Mouse (Mus musculus): ENCODE data around the gene Prkd1. TPM values are rescaled to one million over a fixed set of nuclear protein-coding genes. Genes with fewer than 3 reads are reported as not detected.
A peak's percentile ranks its signal among the peaks of the same experiment; 100 is the strongest.
"Not testable (repeated sequence)": the region's sequence is repeated elsewhere in the genome, so short reads cannot be mapped to it uniquely, and the experiment has no call there.

Gene Prkd1
- polyA plus RNA-seq (2015; fragmentation: Nextera tagmentation; extraction: Ambion mirVana) = 6.4 and 7.6 TPM in 2 replicates

DNA sequence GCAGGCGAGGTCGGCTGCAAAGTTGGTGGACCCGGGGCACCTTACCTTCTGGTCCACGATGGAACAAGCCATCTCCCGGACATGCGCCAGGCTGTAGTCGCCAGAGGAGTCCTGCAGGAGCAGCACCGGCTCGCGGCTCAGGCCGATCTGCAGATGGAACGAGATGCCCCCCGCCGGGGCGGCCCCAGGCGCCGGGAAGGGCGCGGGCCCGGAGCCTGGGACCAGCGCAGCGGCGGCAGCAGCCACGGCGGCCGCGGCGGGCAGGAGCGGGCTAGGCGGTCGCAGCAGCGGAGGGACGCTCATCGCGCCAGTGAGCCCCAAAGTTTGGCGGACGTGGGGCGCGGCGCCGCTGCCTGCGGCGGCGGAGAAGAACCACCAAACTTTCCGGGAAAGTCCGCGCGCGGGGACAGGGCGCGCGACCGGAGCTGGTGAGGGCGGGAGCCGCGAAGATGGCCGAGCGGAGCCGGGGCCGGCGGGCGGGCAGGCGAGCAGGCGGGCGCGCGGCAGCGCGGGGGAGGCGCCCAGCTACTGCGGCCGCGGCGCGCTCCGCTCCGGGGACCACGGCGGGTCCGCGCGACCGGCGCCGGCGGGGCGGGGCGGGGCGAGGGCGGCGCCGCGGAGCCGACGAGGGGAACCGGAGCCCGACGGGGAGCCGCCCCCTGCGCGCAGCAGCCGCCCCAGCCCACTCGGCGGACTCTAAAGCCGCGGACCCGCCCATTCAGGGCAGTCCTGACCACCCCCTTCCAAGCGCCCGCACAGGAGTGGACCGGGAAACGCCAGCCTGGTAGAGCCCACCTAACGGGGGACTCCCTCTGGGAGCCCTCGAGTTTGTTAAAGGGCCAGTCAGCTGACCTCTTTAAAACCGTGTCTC lies at the start of gene Prkd1:
Gene Prkd1, minus strand, starts transcription at position 428 of the 871 bp plus-strand sequence.
- H3K9me3 ChIP-seq (replicated peaks) = no peaks in the 10 kb centered on the region
- no peaks in the 10 kb centered on the region for H3K36me3 ChIP-seq (ENCODE audit: poor library complexity, severe bottlenecking)
- peak within 1 kb of the TSS; percentile 48 for H3K27ac ChIP-seq
- H3K27me3 ChIP-seq = no peaks in the 10 kb centered on the region
- peak within 1 kb of the TSS; percentile 84 for H3K9ac ChIP-seq
- peaks cover 23% of the 10 kb centered on the region for H3K4me1 ChIP-seq
- peak within 1 kb of the TSS; percentile 89 for H3K4me2 ChIP-seq
- 0% methylated on average over 80 of the region's 114 CpGs for WGBS
- peak within 1 kb of the TSS; percentile 87 for H3K4me3 ChIP-seq
- peak; percentile 93 for ATAC-seq

DNA sequence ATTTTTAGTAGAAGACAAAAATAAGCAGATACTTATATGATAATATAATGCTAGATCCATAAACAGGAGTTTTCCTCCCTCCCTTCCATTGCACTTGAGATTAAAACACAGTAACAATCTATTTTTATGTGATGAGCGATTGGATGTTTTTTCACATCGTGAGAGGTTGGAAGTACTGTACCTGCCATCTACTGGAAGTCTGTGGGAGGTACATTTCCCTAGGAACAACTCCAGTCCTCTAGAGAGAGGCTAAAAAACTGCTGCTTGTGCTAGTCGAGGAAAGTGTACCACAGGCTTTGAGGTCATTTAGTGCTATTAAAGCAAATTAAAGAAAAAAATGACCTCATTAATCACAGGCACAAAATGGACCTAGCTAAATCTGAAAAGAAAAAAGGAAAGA lies 48.6 kb upstream of the Prkd1 start:
- peak; percentile 87; the same call in 1 of the 2 replicates for ATAC-seq
- H3K27me3 ChIP-seq = no peaks in the 10 kb centered on the region
- 9% methylated on average over 3 of the region's 3 CpGs for WGBS

DNA sequence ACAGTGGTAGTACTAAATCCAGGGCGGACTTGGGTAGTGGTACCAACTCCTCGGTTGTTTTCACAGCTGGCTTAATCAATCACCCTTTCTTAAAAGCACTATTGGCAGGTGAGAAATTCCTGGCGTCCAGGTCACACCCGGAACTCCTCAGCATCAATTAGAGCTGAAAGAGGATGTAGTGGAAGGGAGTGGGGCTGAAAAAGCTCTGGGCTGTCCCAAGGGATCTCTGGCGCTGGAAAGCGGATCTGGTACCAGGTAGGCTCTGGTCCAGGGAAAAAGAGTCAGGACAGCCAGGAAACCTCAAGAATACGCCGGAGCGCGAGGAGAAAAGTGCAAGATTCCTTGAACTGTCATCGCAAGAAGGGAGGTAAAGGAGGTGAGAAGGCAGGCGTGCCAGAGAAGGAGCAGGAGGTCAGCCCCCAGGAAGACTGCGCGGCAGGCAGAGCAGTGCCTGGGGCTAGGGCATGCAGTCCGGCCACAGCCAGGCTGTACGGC lies 675 bp downstream of the Prkd1 start:
- Histone ChIP-seq H3K4me2 (peak overlapping the region; percentile 89), H3K4me1 (peaks cover 23% of the 10 kb centered on the region), H3K27me3 (no peaks in the 10 kb centered on the region), H3K4me3 (peak overlapping the region; percentile 87), H3K9ac (peak overlapping the region; percentile 84), H3K36me3 (ENCODE audit: poor library complexity, severe bottlenecking) (no peaks in the 10 kb centered on the region), H3K27ac (peak overlapping the region; percentile 48), H3K9me3 (replicated peaks) (no peaks in the 10 kb centered on the region)
- peak; percentile 79; the same call in 1 of the 2 replicates for ATAC-seq
- under 1% methylated on average over 16 of the region's 16 CpGs for WGBS

More for the DNA sequence above, 48.6 kb upstream of the Prkd1 start:
- Histone ChIP-seq H3K9me3 (replicated peaks) (no peaks in the 10 kb centered on the region), H3K4me2 (no peak overlapping the region), H3K36me3 (ENCODE audit: poor library complexity, severe bottlenecking) (no peaks in the 10 kb centered on the region), H3K4me1 (peaks cover 12% of the 10 kb centered on the region), H3K9ac (no peak overlapping the region), H3K27ac (no peak overlapping the region), H3K4me3 (no peak overlapping the region)

DNA sequence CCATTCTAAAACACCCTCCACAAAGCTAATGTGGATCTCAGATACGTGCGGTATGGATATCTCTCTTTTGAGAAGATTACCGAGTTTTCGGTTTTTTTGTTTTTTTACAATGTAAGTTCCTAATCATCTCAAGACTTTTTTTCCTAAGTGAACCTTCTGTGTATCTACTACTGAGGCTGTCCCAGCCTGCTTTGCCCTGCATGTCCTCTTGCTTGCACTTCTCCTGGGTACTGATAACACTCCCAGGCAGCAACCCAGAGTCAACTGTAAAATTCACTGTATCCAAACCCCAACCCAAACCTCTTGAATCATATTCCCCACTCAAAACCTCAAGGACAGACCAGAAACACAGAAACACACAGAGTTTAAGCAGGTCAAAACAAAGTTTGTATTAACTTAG lies 2.0 kb downstream of the Prkd1 start:
- H3K4me1 ChIP-seq = peaks cover 23% of the 10 kb centered on the region
- ATAC-seq = no peak
- no peaks in the 10 kb centered on the region for H3K27me3 ChIP-seq
- H3K4me3 ChIP-seq = peak overlapping the region; percentile 87
- peak overlapping the region; percentile 89 for H3K4me2 ChIP-seq
- H3K9me3 ChIP-seq (replicated peaks) = no peaks in the 10 kb centered on the region
- WGBS = 90% methylated on average over 4 of the region's 4 CpGs
- no peak overlapping the region for H3K27ac ChIP-seq
- no peak overlapping the region for H3K9ac ChIP-seq
- H3K36me3 ChIP-seq (ENCODE audit: poor library complexity, severe bottlenecking) = no peaks in the 10 kb centered on the region

DNA sequence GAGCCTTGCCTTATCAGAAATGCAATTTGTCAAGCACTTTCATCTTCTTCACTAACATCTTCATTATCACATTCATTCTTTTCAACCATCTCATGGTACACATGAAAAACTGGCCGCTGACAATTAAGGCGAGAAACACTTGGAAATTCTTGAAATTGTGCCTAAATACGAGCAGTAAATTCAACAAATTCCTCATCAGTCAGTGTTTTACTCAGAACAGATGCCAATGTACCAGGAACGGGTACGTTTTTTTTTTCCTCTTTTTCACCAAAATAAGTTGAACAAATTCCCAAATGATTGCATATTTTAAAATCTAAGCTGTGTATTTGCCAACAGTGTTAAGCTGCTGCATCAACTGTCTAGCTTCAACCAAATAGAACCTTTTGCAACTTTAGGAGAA lies 6.2 kb downstream of the Prkd1 start:
- no peak overlapping the region for H3K4me2 ChIP-seq
- H3K36me3 ChIP-seq (ENCODE audit: poor library complexity, severe bottlenecking) = no peaks in the 10 kb centered on the region
- ATAC-seq = no peak
- no peak overlapping the region for H3K4me3 ChIP-seq
- no peak overlapping the region for H3K9ac ChIP-seq
- H3K27ac ChIP-seq = no peak overlapping the region
- 83% methylated on average over 5 of the region's 5 CpGs for WGBS
- H3K4me1 ChIP-seq = peaks cover 14% of the 10 kb centered on the region
- H3K27me3 ChIP-seq = no peaks in the 10 kb centered on the region
- no peaks in the 10 kb centered on the region for H3K9me3 ChIP-seq (replicated peaks)

DNA sequence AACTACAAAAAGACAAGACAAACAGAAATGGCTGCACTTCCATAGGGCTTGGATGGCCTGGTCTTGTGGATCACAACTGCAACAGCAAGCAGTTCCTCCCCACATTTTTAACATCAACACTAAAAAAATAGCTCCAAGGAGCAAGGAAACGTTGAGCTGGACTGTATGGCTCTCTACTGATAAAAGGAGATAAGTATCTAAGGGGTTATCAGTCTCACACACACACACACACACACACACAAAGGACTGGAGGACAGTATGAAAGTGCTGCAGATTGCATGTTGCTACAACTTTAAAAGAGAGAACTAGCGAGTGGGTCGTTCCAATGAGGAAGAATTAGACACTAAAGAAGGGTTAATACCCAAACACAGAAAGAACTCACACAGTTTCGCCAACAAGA lies 8.7 kb downstream of the Prkd1 start:
- Histone ChIP-seq H3K27me3 (no peaks in the 10 kb centered on the region), H3K4me2 (no peak overlapping the region), H3K36me3 (ENCODE audit: poor library complexity, severe bottlenecking) (no peaks in the 10 kb centered on the region), H3K9me3 (replicated peaks) (no peaks in the 10 kb centered on the region), H3K9ac (no peak overlapping the region), H3K27ac (no peak overlapping the region), H3K4me1 (no peaks in the 10 kb centered on the region), H3K4me3 (no peak overlapping the region)
- no peak for ATAC-seq
- WGBS = 83% methylated on average over 4 of the region's 4 CpGs

DNA sequence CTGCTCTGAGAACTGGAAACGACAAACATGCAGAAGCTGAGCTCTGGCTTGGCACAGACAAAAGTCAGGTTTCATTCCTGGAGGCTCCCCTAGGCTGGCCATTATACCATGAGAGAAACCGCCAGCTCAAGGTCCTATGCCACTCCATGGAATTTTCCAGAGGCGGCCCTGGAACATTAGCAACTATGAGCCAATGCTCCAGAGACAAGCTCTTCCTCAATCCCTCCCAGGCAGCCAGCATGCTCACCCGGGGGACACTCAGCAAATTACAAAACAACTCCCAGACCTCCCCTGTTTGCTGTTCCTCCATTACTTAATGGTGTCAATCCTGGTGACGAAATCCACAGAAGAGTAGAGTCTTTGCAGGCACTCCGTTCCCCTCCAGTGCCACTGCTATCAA lies 14.5 kb downstream of the Prkd1 start:
- Histone ChIP-seq H3K36me3 (ENCODE audit: poor library complexity, severe bottlenecking) (no peaks in the 10 kb centered on the region), H3K4me3 (no peak overlapping the region), H3K27me3 (no peaks in the 10 kb centered on the region), H3K9me3 (replicated peaks) (no peaks in the 10 kb centered on the region), H3K9ac (no peak overlapping the region), H3K27ac (no peak overlapping the region), H3K4me1 (no peaks in the 10 kb centered on the region), H3K4me2 (no peak overlapping the region)
- 76% methylated on average over 6 of the region's 6 CpGs for WGBS
- no peak for ATAC-seq

DNA sequence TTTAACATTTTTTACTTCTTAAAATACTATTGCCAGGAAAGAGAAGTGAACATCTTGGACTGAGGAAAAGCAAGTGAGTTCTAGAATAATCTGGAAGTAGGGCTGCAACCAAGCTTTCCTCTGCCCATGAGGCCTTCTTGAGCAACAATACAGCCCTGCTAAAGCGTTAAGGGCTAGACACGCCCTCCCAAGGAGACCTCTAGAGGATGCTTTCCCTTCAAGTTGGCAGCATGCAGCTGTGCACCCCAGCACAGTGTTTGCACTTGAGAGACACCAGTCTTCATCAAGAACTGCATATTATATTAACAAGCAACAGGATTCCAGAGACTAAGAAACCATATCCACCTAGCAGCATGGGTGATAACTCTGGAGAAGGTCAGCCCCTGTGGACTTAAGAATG lies 22.8 kb downstream of the Prkd1 start:
- H3K27ac ChIP-seq; H3K27me3 ChIP-seq; H3K36me3 ChIP-seq (ENCODE audit: poor library complexity, severe bottlenecking); H3K9me3 ChIP-seq (replicated peaks); H3K9ac ChIP-seq; H3K4me2 ChIP-seq; ATAC-seq; H3K4me3 ChIP-seq: not testable (repeated sequence)
- 62% methylated on average over 2 of the region's 2 CpGs for WGBS
- peaks cover 13% of the 10 kb centered on the region for H3K4me1 ChIP-seq

DNA sequence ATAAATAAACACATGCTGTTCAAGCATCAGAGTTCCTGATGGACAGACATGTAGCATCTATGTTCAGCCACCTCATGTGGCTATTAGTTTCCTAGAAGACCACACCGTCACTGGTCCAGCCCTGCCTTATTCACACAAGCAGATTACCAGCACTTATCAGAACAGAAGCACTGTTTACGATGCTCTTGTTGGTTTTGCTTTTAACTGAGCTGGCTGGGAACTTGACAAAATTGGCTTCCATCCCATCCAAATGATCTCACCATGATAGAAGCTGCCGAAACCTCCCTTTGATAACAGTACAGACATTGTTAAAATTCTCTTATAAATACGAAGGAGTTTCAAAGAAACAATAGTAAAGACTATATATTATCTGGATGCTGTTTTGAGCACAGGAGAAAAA lies 24.7 kb downstream of the Prkd1 start:
- no peak overlapping the region for H3K4me3 ChIP-seq
- no peak overlapping the region for H3K27ac ChIP-seq
- H3K9ac ChIP-seq = no peak overlapping the region
- no peaks in the 10 kb centered on the region for H3K36me3 ChIP-seq (ENCODE audit: poor library complexity, severe bottlenecking)
- H3K4me2 ChIP-seq = peak overlapping the region; percentile 17; the same call in 1 of the 2 replicates
- no peaks in the 10 kb centered on the region for H3K27me3 ChIP-seq
- ATAC-seq = peak; percentile 57; the same call in 1 of the 2 replicates
- 33% methylated on average over 4 of the region's 4 CpGs for WGBS
- peaks cover 16% of the 10 kb centered on the region for H3K4me1 ChIP-seq
- no peaks in the 10 kb centered on the region for H3K9me3 ChIP-seq (replicated peaks)

DNA sequence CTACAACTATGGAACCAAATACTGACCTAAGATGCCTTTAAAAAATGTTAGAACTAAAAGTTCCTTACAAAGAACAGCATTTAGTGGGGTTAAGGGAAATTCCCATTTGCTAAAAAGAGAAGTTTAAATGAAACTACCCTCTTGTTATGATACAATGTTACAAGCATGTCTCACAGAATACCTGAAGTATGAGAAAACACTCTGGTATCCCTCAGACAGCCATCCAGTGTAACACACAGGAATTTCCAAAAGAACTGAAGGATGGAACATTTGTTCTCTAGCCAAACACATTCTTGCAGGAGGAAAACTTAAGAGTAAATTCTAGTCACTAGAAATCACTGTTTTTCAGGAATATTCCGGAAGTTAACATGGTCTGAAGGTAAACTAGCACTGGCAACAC lies 33.0 kb downstream of the Prkd1 start:
- peaks cover 5% of the 10 kb centered on the region for H3K4me1 ChIP-seq
- no peak overlapping the region for H3K9ac ChIP-seq
- 97% methylated on average over 1 of the region's 1 CpGs for WGBS
- H3K9me3 ChIP-seq (replicated peaks) = no peaks in the 10 kb centered on the region
- H3K36me3 ChIP-seq (ENCODE audit: poor library complexity, severe bottlenecking) = no peaks in the 10 kb centered on the region
- H3K27ac ChIP-seq = no peak overlapping the region
- no peak for ATAC-seq
- H3K27me3 ChIP-seq = no peaks in the 10 kb centered on the region
- no peak overlapping the region for H3K4me3 ChIP-seq
- H3K4me2 ChIP-seq = no peak overlapping the region

DNA sequence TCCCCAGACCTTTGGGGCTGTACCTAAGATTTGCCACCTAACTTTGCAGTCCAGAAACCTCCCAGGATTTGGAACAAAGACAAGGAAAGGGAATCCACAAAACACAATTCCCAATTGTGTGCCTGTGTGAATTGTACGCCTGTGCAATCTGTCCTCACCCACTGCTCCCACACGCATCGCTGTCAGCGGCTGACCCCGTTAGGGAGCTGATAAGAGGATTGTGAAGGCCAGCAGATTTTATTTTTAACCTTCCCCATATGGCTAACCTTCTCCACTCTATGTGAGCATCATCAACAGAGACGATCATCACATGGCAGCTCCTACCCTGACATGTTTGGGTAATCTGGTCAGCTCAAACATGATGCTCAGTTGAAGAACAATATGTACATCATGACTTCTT lies 34.6 kb downstream of the Prkd1 start:
- no peak overlapping the region for H3K27ac ChIP-seq
- H3K4me1 ChIP-seq = peaks cover 5% of the 10 kb centered on the region
- H3K4me2 ChIP-seq = no peak overlapping the region
- H3K9ac ChIP-seq = no peak overlapping the region
- H3K9me3 ChIP-seq (replicated peaks) = no peaks in the 10 kb centered on the region
- H3K4me3 ChIP-seq = no peak overlapping the region
- no peaks in the 10 kb centered on the region for H3K36me3 ChIP-seq (ENCODE audit: poor library complexity, severe bottlenecking)
- 58% methylated on average over 6 of the region's 6 CpGs for WGBS
- H3K27me3 ChIP-seq = no peaks in the 10 kb centered on the region
- no peak for ATAC-seq

DNA sequence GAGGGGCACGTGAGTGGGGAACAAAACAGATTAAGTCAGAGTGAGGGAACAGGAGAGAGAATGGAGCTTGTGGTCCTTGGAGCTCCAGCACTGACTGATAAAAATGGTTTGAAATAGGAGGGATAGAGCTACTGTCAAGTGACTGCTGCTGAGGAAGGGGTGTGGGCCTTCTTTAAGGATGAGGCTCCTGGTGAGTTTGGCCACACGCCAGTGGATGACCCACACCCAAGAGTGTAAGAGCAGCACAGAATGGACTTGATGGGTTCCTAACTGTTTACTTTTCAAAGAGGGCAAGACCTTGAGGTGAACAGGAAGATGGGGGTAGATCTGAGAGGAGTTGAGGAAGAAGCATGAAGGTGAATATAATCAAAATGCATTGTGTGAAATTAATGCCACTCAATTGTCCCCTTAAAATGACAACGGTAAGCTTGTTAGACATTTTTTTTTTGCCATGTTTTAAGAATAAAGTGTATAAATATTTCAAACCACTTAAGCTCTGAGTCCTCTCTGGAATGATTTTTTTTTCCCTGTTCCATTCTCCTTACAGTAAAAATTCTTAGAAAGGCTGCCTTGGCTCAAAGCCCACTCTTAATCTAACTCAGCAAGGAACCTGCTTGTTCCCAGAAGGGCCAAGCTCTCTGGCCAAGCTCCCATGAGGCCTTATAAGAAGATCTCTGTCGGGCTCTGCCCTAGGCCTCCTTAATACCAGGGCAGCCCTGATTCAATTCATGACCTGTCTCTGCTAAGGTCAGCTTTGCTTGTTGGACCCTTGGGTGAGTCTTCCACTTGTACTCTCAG lies 42.0 kb downstream of the Prkd1 start:
- no peaks in the 10 kb centered on the region for H3K27me3 ChIP-seq
- H3K9ac ChIP-seq = no peak overlapping the region
- 83% methylated on average over 4 of the region's 4 CpGs for WGBS
- no peak for ATAC-seq
- H3K27ac ChIP-seq = no peak overlapping the region
- H3K9me3 ChIP-seq (replicated peaks) = no peaks in the 10 kb centered on the region
- H3K4me1 ChIP-seq = no peaks in the 10 kb centered on the region
- H3K36me3 ChIP-seq (ENCODE audit: poor library complexity, severe bottlenecking) = no peaks in the 10 kb centered on the region
- no peak overlapping the region for H3K4me3 ChIP-seq
- H3K4me2 ChIP-seq = no peak overlapping the region

All from forebrain, embryonic 13.5 days (tissue).